Mouse (Mus musculus): ENCODE measurements at regions not wholly inside any gene's neighbourhood (a gene's known extent, or its start where the extent isn't known, plus 50 kb on each side); places are given as distances from the start of the nearest gene placed in this dataset.

- TF ChIP-seq POLR2A (IDR thresholded peaks at IDR 0.05; ENCODE audit: control insufficient read depth in 1 of 2, insufficient read depth in 1 of 2, low read depth in 1 of 2, low read length in 2 of 2, poor library complexity in 1 of 2): no peak
- TF ChIP-seq KAT2A (conservative IDR thresholded peaks at IDR 0.05; ENCODE audit: low read depth, low read length): no peak
- no peak for TF ChIP-seq EP300 (IDR thresholded peaks at IDR 0.05; ENCODE audit: low read depth in 1 of 2, low read length in 2 of 2)
- TF ChIP-seq CTCF (IDR thresholded peaks at IDR 0.05 in 2 of 3, conservative IDR thresholded peaks at IDR 0.05 in 1 of 3; ENCODE audit: control insufficient read depth in 1 of 3, insufficient read depth in 1 of 3, low read depth in 2 of 3, low read length in 3 of 3, poor library complexity in 1 of 3, severe bottlenecking in 1 of 3): no peak
- TF ChIP-seq ELF1 (IDR thresholded peaks at IDR 0.05; ENCODE audit: low read depth, low read length): no peak
- TF ChIP-seq JUND (IDR thresholded peaks at IDR 0.05; ENCODE audit: low read depth, low read length): no peak
- TF ChIP-seq ZNF384 (IDR thresholded peaks at IDR 0.05; ENCODE audit: low read depth, low read length): no peak
- no peak for TF ChIP-seq GATA1 (IDR thresholded peaks at IDR 0.05; ENCODE audit: low read depth, low read length)
- TF ChIP-seq GABPA (IDR thresholded peaks at IDR 0.05; ENCODE audit: low read depth, low read length): no peak
- no peak for TF ChIP-seq UBTF (IDR thresholded peaks at IDR 0.05; ENCODE audit: borderline replicate concordance, insufficient read depth, low read depth, low read length)
- no peak for TF ChIP-seq MEF2A (IDR thresholded peaks at IDR 0.05; ENCODE audit: extremely low read depth, insufficient replicate concordance, low read depth, low read length, poor library complexity, severe bottlenecking)
- TF ChIP-seq USF2 (IDR thresholded peaks at IDR 0.05; ENCODE audit: borderline replicate concordance in 1 of 2, insufficient read depth in 1 of 2, low read depth in 1 of 2, low read length in 2 of 2): no peak
Observed at GRCm38 (mm10) chr1:181286146-181286545, 66.3 kb upstream of the Cnih3 start.
